Mouse (Mus musculus): Measurements from ENCODE around the gene Peak1.

Peak1 gene

DNA sequence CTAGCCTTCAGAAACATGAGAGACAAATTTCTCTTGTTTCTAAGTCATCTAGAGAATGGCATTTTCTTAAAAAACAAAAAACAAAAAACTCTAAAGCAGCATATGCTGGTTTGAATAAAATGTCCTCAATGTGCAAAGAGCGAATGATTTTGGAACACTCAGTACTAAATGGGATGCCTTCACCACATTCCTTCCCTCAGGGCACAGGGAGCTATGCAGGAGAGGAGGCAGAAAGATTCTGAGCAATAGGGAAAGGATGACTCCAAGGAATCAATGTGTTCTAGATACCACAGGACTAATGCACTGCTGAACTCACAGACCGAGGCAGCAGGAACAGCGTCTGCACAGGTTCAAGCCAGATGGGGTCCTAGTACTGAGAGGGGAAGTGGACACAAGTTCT, 103.5 kb downstream of the Peak1 start:
- no peak for DNase-seq

DNA sequence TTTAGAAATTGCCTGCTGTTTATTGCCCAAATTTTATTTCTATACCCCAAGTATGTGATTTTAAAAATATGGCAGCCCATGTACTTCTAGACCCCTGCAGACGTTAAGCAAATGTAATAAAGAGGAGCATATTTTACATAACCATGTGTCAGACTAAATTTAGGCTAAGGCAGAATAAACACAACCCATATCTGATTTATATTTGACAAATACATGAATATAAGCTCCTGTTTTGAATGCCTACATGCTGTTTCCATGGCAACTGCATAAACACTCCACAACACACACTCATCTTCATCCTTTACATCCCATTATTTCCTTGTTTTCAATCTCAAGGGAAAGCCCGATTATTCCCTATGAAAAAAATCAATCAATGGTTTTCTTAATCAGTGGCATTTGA, 108.8 kb downstream of the Peak1 start:
- no peak for DNase-seq

DNA sequence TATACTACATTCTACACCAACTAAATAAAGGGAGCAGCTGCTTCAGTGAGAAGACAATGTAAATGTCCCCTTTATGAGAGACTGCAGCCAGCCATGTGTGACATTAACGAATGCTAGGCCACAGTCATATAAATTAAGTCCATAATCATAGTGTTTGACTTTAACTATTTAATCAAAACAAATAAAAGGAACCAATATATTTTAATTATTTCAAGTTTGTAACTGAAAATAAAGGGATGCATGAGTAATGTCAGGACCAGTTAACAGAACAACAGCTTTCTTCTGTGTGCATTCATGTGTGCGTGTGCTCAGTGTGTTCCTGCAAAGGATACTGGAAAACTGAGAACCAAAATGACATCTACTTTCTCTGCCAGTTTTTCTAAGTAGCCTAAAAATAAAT, 113.3 kb downstream of the Peak1 start:
- DNase-seq, result no peak

DNA sequence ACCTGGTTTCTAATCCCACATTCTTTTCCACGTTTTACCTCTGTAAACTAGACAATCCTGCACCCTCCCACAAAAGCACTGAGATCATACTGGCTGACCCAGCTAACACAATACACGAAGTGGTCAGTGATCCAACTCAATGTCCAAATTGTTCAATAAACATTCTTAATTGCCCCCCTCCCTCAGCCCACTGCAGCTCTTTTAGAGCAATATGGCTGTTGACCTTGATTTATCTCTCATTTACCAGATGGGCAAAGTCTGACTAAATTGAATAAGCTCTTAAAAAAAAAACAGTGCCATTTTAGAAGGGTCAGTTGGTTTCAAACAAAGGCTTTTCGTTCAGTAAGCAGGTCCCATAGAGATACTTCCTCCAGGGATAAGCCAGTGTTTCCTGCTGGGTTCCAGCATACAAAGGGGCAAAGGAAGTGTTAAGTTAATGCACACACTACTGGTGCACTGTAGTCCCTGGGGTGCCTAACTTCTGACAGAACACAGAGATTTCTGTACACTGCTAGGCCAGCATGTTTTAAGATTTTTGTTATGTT, 114.9 kb downstream of the Peak1 start:
- no peak for DNase-seq

DNA sequence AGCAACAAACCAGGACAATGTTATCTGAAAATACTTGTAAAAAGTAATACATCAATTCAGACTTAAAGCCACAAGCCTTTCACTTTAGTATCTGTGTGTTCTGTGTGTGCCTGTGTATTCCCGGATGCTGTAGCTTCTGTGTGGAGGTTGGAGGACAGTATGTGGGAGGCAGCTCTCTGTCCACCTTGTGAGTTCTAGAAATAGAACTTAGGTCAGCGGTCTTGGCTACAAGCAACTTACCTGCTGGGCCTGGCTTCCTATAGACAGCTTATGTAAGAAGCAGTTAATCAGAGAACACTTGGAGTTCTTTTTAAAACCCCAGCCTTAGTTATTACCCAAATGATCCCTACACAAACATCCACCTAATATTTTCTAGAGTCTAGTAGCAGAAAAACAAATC, 127.8 kb downstream of the Peak1 start:
- DNase-seq, result no peak

DNA sequence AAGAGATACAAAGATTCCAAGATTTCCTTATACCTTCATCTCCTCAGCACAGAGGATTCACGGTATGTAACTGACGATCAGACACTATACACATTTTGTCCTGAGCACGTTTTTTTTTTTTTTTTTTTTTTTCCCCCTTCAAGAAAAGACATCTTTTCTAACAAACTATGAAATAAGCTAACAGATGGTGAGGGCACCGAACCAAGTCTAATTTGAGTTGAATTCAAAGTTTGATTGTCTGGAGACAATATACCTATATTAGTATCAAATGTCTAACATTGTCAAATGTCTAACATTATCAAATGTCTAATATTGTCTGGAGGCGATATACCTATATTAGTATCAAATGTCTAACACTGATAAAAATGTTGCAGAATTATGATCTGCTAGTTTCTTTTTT, 135.4 kb downstream of the Peak1 start:
- no peak for DNase-seq

DNA sequence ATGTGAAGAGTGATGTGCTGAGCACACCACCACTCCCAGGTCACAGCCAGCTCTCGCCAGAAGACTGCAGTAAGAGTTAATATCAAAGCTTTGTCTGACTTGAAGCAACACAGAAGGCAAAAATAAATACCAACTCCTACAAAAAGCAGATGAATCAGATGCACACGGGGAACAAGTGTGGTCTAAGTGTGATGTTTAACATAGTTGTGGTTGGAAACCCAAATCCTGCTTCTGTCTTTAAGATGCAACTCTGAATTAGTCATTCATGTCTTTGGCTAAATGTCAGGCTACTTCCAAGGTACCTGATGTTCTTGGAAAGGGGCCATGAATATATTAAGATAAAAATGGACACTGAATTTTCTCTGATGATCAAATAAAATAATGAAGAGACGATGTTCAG, 144.3 kb downstream of the Peak1 start:
- DNase-seq, result no peak

DNA sequence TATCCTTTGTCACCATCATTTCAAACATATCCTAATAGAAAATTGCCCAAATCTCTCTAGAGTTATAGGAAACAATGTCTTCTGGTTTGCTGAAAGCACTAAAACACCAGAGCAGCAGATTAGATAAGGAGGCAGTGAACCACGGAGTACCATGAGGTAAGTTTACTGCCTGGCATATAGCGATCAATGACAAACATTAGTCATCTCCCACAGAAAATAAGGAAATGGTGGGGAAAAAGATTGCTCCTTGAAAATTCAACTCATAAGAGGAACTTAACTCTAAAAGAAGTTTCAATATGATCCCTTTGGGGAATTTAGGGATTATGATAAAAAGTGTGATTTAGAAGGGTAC, 145.6 kb downstream of the Peak1 start:
- DNase-seq, result no peak

DNA sequence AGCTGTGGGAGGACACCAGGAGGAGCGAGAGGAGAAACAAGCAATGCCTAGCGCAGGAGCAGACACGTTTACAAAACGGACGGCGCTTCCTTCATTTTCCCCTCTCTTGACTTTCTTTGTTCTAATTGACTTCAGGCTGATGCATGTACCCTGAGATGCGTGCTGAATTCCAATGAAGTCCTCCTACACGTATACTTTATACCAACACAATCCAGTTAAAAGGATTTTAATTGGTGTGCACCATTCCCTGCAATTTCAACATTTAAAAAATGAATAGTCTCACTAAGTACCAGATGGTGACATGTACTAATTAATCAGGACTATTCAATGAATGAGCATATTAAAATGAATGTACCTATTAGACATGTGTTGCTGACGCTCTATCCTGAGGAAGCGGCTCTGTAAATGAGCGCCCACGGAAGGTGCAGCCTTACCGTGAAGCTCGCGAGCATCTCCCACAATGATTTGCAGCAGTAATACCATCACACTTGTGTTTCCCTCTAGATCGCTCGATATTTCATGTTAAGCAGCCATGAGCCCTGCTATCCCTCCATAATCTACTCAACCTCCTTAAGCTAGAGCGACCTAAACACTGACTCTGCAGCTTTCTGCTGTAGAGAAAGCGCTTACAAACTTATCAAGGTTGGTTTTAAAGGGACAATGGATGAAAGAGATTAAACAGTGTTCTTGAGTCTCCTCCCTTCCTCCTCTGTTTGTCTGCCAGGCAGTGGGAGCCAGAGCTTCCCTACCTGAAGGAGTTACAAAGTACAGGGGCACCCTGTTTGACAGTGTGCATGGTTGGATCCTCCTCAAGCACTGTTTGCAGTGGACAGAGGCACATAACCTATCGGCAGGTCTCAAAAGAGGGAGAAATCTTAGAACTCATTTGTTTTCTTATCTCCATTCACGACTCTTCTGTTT, 146.3 kb downstream of the Peak1 start:
- DNase-seq, result no peak

DNA sequence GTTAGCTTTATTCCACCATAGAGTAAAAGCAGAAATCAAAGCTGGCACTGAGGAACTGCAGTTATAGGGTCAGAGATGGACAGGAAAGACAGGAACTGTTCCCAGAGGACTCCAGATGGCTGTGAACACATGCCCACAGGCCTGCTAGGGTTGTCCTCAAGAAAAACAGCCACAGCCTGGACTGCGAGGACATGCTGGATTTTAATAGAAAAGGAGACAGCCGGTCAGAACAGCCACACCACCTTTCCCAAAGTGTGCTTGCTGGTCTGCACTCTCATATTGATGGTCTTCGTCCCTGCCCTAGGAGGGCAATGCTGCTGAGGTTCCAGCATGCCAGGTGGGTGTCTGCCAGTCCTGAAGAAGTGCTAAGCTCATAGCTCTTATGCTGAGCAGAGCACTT, 148.8 kb downstream of the Peak1 start:
- no peak for DNase-seq

DNA sequence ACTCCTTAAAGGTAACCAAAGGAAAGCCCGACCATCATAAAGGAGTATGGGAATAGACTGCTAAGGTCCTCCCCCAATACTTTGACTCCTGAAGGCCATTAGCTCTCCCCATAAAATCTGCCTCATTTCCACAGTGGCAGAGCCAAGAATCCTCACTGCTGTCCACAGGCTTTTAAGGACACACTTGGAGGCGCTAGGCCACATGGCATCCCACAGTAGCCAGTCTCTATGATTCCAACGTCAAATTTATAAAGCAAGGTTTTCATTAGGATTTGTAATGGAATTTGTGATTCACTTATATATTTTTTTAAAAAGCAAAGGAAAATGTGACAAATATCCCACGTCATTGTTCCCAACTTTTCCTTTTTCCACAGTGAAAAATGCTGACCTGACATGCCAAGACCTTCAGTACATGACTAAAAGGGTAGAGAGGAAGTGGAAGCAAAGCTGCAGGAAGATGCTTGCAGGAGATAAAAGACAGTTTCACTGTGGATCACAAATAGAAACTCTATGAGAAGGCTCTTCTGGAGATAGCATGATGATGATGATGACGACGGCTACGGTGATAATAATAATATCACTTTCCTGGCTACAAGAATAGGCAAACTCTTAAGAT, 151.6 kb downstream of the Peak1 start:
- peak in 1 of 2 experiments; percentile 51 for DNase-seq

DNA sequence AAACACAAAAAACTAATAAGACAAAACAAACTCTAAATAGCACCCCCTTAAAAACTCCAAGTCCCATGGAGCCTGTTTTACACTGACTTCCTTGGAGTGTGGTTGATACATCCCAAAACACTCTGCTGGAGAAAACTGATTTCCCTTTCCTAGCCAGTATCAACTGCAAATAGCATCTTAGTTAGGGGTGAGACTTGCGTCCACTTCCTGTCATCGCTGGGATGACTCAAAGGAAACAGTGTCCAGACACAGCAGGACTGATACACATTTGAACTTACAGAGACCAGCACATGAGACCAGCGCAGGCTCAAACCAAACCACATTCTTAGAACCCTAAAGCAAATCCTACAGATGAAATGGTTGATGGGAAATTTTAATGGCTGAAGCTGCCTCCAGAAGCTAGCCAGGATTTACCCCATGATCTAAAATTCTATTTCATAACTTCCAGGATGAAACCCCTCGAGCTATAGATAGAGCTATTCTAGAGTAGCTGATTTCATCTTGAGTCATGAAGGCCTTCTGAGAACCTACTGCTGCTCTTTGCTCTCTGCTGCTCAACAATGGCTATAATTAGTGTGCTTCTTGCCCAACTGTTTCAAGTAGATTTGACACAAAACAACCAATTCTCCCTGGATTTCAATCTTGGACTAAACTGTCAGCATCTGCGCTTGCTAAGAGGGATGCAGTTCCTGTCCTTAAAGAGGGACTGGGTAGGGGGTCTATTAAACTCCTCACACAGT, 152.2 kb downstream of the Peak1 start:
- DNase-seq, result peak in 1 of 2 experiments; percentile 46

DNA sequence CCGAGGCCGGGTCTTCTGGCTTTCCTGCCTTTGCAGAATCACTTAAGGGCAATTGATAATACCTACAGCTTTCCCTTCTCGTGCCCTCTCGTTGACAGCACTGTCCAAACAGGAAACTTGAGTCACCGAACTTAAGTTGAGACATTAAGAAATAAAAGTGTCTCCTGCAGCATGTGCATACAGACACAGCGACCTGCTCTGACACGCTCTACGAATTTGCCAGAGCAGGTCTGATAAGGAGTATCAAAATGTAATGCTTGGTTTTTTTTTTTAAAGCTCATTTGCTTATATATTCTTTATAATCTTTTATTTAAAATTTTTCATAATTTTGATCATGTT, 152.9 kb downstream of the Peak1 start:
- DNase-seq, result no peak

DNA sequence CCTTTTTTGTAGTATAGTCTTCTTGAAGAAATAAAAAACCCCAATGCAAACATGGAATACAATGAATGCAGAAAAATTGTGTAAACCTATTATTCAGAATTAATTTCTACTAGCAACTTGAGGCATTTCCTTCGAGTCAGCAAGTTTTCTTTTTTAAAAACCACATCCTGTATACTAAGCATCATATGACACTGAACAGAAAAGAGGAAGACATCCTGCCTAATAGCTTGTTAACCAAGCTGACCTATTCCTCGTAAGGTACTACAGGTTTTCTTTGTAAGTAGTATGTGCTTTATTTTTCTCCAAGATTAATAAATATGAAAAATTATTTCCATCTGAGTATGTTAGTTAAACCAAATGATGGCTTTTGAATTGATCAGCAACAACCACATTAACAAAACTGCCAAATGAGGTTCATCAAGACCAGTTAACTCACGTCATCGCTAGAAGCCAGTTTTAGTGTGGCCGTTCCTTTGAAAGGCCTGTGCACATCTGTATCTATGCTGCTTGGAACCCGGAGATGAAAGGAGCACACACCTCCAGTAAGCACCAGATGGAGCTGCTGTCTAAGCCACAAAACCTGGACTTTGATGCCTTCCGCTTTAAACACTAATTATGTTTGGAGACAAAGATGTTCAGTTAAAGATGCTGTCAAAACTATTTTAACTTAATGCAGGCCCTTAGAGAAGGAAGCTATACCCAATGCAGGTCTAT, 153.4 kb downstream of the Peak1 start:
- DNase-seq, result peak; percentile 46 to 64

DNA sequence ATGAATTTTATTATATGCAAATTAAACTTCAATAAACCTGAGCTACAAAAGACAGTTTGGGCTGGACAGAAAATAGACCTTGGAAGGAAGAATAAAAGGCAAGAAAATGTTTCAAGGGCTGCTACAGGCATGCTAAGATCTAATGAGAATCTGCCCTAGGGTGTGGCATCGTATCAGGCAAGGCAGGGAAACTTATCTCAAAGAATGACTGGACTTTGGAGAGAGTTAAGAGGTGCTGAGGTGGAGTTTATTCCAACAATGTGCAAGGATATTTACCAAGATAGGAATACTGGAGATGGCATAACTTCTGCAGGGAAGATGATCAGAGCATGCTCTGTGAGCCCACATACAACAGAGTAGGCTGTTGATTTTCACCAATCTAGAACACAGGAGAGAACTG, 154.8 kb downstream of the Peak1 start:
- no peak for DNase-seq

DNA sequence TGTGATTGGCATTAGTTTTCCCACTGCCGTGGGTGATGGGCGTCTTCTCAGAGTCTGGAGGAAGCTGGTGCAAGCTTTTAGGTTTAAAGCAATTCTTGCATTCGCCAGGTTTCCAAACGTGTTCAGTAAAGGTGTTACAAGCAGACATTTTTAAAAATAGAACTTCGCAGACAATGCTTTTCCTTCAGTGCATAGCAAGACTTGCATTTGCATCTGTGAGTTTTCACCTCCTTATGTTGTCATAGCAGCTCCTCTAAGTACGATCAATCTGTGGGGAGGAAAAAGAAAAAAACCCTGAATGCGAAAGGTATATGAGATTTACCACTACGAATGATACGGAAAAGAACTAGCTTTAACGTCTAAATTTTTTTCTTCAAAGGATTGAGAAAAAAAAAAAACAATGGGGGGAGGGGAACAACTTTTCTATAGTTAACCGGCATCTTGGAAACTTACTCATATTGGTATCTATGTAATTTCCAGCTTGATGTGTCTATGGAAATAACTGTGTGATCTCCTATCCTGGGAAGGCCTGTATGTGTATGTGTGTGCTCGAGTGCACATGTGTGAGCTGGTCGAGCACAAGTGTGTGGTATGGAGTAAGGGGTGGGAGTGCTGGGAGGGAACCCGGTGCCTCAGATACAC, 157.3 kb downstream of the Peak1 start:
- no peak for DNase-seq

DNA sequence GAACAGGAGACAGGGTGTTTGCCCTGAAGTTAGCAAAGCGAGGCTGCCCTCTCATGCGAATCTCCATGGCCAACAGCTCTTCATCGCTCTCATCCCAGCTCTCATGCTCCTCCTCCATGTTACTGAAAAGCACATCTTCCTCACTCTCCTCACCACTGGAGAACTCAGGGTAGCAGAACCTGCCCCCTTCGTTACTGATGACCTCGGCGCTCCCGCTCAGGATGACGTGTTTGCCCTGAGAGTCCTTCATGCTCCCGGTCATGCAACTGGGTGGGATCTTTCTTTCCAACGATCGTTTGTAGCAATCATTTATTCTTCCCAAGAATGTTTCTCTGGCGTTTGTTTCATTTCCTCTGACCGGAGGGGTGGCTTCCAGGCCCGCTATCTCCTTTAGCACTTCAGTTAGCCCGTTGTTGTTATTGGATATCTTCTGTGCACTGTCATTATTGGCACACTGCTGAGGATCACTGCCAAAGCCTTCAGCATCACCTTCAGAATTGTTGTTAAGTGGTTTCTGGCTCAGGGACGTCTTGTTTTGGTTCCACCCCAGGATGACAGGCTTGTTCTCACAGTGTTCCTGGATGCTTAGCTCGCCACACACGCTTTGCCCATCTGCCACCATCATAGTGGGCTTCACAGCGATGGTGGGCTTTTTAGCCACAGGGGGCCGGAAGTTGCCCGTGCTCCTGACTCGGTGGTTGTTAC, 157.9 kb downstream of the Peak1 start:
- no peak for DNase-seq

DNA sequence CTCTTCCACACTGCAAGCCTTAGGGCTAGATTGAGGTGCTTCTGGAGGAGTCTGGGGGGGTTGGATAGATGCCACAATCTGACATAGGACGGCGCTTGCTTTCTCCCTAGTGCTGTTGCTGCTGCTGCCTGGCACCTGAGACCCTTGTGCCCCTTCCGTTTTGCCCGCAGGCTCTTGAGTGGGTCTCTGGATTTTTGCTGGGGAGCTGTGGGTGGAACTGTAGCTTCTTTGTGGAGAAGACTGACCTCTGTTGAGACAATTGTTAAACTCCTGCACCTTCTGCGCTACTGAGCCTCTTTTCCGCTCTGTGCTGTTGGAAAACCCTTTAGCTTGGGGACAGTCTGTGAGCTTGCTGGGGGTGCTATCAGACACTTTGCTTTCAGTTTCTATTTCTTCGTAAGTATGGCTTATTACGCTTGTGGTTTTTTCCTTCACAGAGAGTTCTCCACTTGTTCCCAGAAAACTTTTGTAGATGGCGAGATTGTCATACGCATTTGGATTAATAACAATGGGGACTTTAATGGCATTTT, 159.5 kb downstream of the Peak1 start:
- peak in 1 of 2 experiments; percentile 21 for DNase-seq

DNA sequence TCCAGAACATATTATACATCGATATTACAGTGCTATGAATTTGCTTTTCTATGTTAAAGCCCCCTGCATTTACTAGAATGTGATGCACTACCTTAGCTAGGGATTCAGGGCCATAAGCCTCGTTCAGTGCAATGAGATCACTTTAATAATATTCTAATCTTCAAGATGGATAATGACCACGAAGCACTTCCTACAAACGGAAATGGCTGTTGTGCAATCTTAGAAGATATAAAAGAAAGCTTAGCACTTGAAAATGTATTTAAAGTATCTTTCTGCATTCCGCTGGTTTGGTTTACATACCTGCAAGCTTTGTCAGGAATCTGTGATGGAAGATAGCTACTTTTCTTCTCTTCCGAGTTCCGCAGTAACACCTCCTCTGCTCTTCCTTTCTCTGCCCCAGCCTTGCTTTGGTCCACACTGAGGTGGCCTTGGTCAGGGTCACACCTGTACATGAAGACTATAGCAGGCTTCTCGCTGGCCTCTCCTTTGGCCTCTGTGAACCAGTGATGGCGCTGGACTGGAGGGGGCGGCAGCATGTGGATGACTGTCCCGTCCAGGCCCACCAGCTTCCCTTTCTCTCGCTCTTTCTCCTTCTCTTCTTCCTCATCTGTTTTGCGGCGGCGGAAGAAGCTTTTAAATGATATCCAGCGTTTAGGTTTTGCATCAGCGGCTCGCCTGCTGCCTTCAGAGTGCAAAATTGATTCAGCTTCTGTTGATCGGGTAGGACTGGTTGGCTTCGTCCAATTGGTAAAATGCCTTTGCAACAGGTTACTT, 160.5 kb downstream of the Peak1 start:
- DNase-seq, result no peak

DNA sequence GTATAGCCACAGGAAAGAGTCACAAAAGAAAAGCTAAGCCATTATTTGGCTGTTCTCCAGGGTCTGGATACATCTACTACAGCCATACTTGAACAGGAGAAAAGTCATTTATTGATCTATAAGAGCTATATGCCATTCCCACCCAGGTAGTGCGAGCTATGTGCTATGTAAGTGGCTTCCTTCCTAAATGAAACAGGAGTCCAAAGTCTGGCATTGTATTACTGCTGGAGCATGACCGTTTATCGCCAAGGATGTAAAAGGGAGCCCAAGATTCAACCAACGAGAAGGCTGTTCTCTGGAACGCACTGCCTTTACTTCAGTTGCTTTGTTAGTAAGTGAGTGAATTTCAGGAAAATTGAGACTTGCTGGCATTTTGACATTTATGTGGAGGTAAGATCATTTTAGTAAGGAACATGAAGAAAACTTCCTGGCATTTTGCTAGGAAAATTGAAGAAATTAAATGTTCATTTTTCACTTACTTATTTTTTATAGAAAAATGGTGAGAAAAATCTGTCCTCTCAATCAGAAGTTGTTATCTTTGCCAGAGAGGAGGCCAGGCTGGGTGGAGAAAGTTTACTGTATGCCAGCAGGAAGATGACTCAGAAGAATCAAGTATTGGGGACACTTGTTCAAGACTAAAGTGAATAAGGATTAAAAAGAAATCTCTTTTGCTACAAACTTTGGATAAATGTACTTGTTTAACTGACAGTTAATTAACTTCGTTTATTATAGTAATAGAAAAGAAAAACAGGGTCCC, 162.0 kb downstream of the Peak1 start:
- DNase-seq, result no peak
